Mouse (Mus musculus) kidney, postnatal 0 days (tissue): ENCODE measurements around the gene Ccdc86. TPM values are rescaled to one million over a fixed set of nuclear protein-coding genes. Genes with fewer than 3 reads are reported as not detected.

Experiments
- ATAC-seq: fragments of 200-750 bp; cut with Nextera tagmentation; replicated peaks from 2 replicates; pipeline ENCODE4 v1.8.0; 2017; ENCODE audit warnings: low read depth, moderate number of reproducible peaks, moderate TSS enrichment, moderate library complexity; ENCODE audit not compliant: low FRiP score
- DNase-seq: peaks from one replicate; pipeline ENCODE4 v3.0.0-alpha.2; 2016; ENCODE audit warnings: low spot score
- H3K27ac ChIP-seq: fragments of 300-500 bp; sonication (generic); 2 replicates; pipeline ENCODE4 v1.5.1; 2014; ENCODE audit warnings: mild to moderate bottlenecking
- H3K27me3 ChIP-seq: fragments of 300-500 bp; sonication (generic); 2 replicates; pipeline ENCODE4 v1.6.1; 2014; ENCODE audit warnings: low read length, mixed read lengths; ENCODE audit not compliant: insufficient read depth
- H3K36me3 ChIP-seq: fragments of 300-500 bp; sonication (generic); 2 replicates; pipeline ENCODE4 v1.6.1; 2014; ENCODE audit warnings: low read length, mixed read lengths; ENCODE audit not compliant: insufficient read depth
- H3K4me1 ChIP-seq: fragments of 300-500 bp; sonication (generic); replicated peaks from 2 replicates; pipeline ENCODE4 v1.6.1; 2014; ENCODE audit warnings: antibody characterized with exemption, low read length, mixed read lengths; ENCODE audit not compliant: insufficient read depth
- H3K4me2 ChIP-seq: fragments of 300-500 bp; sonication (generic); 2 replicates; pipeline ENCODE4 v1.6.1; 2014; ENCODE audit warnings: mild to moderate bottlenecking, low read length, moderate library complexity, mixed read lengths
- H3K4me3 ChIP-seq: fragments of 300-500 bp; sonication (generic); replicated peaks from 2 replicates; pipeline ENCODE4 v1.5.1; 2014; ENCODE audit warnings: low read depth, low read length
- H3K9ac ChIP-seq: fragments of 300-500 bp; sonication (generic); 2 replicates; pipeline ENCODE4 v1.6.1; 2014; ENCODE audit warnings: low read depth, low read length
- H3K9me3 ChIP-seq: fragments of 300-500 bp; sonication (generic); replicated peaks from 2 replicates; pipeline ENCODE4 v1.6.1; 2016; ENCODE audit warnings: low read length, inconsistent platforms, mixed read lengths
- CTCF ChIP-seq: IDR thresholded peaks from 2 replicates; pipeline ENCODE4 v1.5.1; 2016; ENCODE audit warnings: antibody characterized with exemption, low read depth, mild to moderate bottlenecking, moderate library complexity
- WGBS: fragments of 180-500 bp; shearing (Covaris S2); extraction: QIAGEN DNeasy Blood & Tissue Kit; methylation state at CpG from one replicate; pipeline ENCODE4 v1.1.7; 2014; 5-methylcytosine and 5-hydroxymethylcytosine counted together
- polyA plus RNA-seq: library from polyadenylated mRNA; unstranded; fragments of >200 nt; fragmentation: Nextera tagmentation; extraction: Ambion mirVana; gene quantifications from 2 replicates; pipeline ENCODE4 v1.2.1, GENCODE M21; 2015

Gene Ccdc86
- polyA plus RNA-seq, 1 experiment from 2014 or later: 22.9 TPM

GRCm38 (mm10) chr19:10959085-10959977 is 10.3 kb upstream of the Ccdc86 start:
- peak; percentile 82 for DNase-seq
- Histone ChIP-seq H3K27me3 (no peaks in the 10 kb centered on the region), H3K27ac (no peak overlapping the region), H3K4me1 (no peaks in the 10 kb centered on the region), H3K36me3 (no peaks in the 10 kb centered on the region), H3K9me3 (no peaks in the 10 kb centered on the region), H3K4me2 (no peak overlapping the region), H3K4me3 (no peak overlapping the region), H3K9ac (no peak overlapping the region)
- peak; percentile 46 for ATAC-seq
- 31% methylated on average over 11 of the region's 11 CpGs for WGBS
- peak; percentile 88 for TF ChIP-seq CTCF

GRCm38 (mm10) chr19:10952021-10952939 is 3.2 kb upstream of the Ccdc86 start:
- no peaks in the 10 kb centered on the region for H3K27me3 ChIP-seq
- DNase-seq (peak; percentile 78), ATAC-seq (peak; percentile 55)
- H3K4me3 ChIP-seq: no peak overlapping the region
- H3K9ac ChIP-seq: no peak overlapping the region
- WGBS: 47% methylated on average over 11 of the region's 11 CpGs
- H3K4me2 ChIP-seq: peak overlapping the region; percentile 2; the same call in 1 of the 2 replicates
- H3K4me1 ChIP-seq: peaks cover 8% of the 10 kb centered on the region
- no peaks in the 10 kb centered on the region for H3K9me3 ChIP-seq
- TF ChIP-seq CTCF: no peak
- no peaks in the 10 kb centered on the region for H3K36me3 ChIP-seq
- peak overlapping the region; percentile 72 for H3K27ac ChIP-seq

GRCm38 (mm10) chr19:10949558-10949957 is 492 bp upstream of the Ccdc86 start:
- Histone ChIP-seq H3K4me2 (peak overlapping the region; percentile 52), H3K27me3 (no peaks in the 10 kb centered on the region), H3K9me3 (no peaks in the 10 kb centered on the region), H3K9ac (peak overlapping the region; percentile 47; the same call in 1 of the 2 replicates), H3K4me3 (peak overlapping the region; percentile 17), H3K27ac (no peak overlapping the region; the same call in 1 of the 2 replicates), H3K4me1 (peaks cover 15% of the 10 kb centered on the region), H3K36me3 (0 out of 2 replicates have a peak, but pooled peaks cover 6% of the 10 kb centered on the region)
- 28% methylated on average over 9 of the region's 9 CpGs for WGBS
- ATAC-seq (no peak), DNase-seq (no peak)
- TF ChIP-seq CTCF: no peak

GRCm38 (mm10) chr19:10948416-10948815 is 650 bp downstream of the Ccdc86 start:
- TF ChIP-seq CTCF: no peak
- H3K27me3 ChIP-seq: no peaks in the 10 kb centered on the region
- no peak for DNase-seq
- under 1% methylated on average over 20 of the region's 20 CpGs for WGBS
- peak overlapping the region; percentile 72 for H3K4me3 ChIP-seq
- 0 out of 2 replicates have a peak overlapping the region, but pooled peaks have one; percentile 57 for H3K27ac ChIP-seq
- H3K9me3 ChIP-seq: no peaks in the 10 kb centered on the region
- H3K9ac ChIP-seq: peak overlapping the region; percentile 84
- peaks cover 17% of the 10 kb centered on the region for H3K36me3 ChIP-seq
- H3K4me2 ChIP-seq: peak overlapping the region; percentile 81
- H3K4me1 ChIP-seq: peaks cover 15% of the 10 kb centered on the region
- ATAC-seq: 0 out of 2 replicates have a peak, but pooled peaks have one; percentile 0

GRCm38 (mm10) chr19:10947219-10947618 is 1.8 kb downstream of the Ccdc86 start:
- no peak for TF ChIP-seq CTCF
- Histone ChIP-seq H3K27me3 (no peaks in the 10 kb centered on the region), H3K27ac (no peak overlapping the region), H3K4me3 (peak overlapping the region; percentile 72; the same call in 1 of the 2 replicates), H3K9ac (peak overlapping the region; percentile 84), H3K36me3 (peaks cover 28% of the 10 kb centered on the region), H3K4me1 (peaks cover 15% of the 10 kb centered on the region), H3K4me2 (peak overlapping the region; percentile 81), H3K9me3 (no peaks in the 10 kb centered on the region)
- 80% methylated on average over 5 of the region's 5 CpGs for WGBS
- DNase-seq: no peak
- ATAC-seq: no peak

GRCm38 (mm10) chr19:10946506-10946905 is 2.6 kb downstream of the Ccdc86 start:
- ATAC-seq: no peak
- H3K4me3 ChIP-seq: no peak overlapping the region
- 77% methylated on average over 3 of the region's 3 CpGs for WGBS

More at GRCm38 (mm10) chr19:10946506-10946905, 2.6 kb downstream of the Ccdc86 start:
- Histone ChIP-seq H3K9ac (0 out of 2 replicates have a peak overlapping the region, but pooled peaks have one; percentile 84), H3K36me3 (peaks cover 33% of the 10 kb centered on the region), H3K4me1 (peaks cover 15% of the 10 kb centered on the region), H3K27me3 (no peaks in the 10 kb centered on the region), H3K9me3 (no peaks in the 10 kb centered on the region), H3K27ac (no peak overlapping the region), H3K4me2 (peak overlapping the region; percentile 81; the same call in 1 of the 2 replicates)
- TF ChIP-seq CTCF: no peak
- DNase-seq: no peak
